Mouse (Mus musculus): Measurements from ENCODE around the gene Zfp248. TPM values are rescaled to one million over a fixed set of nuclear protein-coding genes. Genes with fewer than 3 reads are reported as not detected.

The Zfp248 gene
- 10 to 100 TPM; 13.4 to 13.5 TPM for total RNA-seq (2021)
- long read RNA-seq, experiment 1, partial matches to known transcripts: 4 of 8 reads
- long read RNA-seq, experiment 1, other reads (novel, unspliced or antisense): 2 of 8 reads
- long read RNA-seq, experiment 2, partial matches to known transcripts: 0 of 3 reads
- long read RNA-seq, experiment 2, other reads (novel, unspliced or antisense): 2 of 3 reads

DNA sequence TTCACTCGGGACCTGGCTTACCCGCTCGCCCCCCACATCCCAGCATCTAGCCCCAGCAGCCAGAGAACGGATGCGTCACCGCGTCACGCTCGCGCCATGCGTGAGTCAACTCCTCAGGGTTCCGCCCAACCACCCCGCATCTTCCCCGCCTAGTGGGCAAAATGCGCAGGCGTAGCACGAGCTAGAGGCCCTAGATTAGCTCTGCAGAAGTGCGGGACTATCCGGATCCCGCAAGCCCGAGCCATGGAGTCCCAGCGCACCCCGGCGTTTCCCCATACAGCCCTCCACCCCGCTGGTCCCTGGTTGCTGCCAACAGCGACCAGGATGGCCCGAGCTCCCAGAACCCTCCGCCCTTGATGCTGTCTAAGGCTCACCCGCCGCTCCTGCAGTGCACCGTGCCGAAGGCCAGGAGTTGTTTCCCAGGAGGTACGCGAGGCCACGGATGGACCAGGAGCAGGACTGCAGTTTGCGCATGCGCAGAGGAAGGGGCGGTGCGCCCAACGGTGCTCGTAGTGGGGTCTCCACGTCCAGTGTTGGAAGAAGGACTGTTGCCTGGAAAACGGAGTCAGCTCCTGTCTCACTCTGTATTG, at the start of gene Zfp248:
Zfp248 (minus strand) TSS at position 487 of the 590 bp plus-strand sequence.
- peak; percentile 94 to 95 for DNase-seq (ENCODE audit: low spot score in 2 of 2)
- peak; percentile 80 for TF ChIP-seq CTCF (conservative IDR thresholded peaks at IDR 0.05)
- Histone ChIP-seq H3K4me3 (peak within 1 kb of the TSS; percentile 92), H3K27ac (peak within 1 kb of the TSS; percentile 99)

DNA sequence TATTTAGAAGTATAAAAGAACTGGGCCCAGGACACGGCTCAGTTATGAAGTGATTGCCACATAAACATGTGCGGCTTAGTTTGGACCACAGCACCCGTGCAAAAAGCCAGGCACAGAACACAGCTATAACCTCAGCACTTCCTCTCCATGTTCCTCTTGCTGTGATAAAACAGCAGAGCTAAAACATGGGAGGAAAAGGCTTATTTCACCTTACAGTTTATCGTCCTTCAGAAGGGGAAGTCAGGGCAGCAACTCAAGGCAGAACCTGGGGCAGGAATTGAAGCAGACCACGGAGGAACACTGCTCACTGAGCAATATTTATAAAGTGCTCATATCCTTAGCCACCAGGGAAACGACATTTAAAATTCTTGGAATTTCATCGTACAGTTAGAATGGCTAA, 43.7 kb upstream of the Zfp248 start:
- no peak for DNase-seq (ENCODE audit: low spot score in 2 of 2)
- TF ChIP-seq CTCF (conservative IDR thresholded peaks at IDR 0.05): no peak
- H3K4me3 ChIP-seq: no peak overlapping the region
- no peak overlapping the region for H3K27ac ChIP-seq

DNA sequence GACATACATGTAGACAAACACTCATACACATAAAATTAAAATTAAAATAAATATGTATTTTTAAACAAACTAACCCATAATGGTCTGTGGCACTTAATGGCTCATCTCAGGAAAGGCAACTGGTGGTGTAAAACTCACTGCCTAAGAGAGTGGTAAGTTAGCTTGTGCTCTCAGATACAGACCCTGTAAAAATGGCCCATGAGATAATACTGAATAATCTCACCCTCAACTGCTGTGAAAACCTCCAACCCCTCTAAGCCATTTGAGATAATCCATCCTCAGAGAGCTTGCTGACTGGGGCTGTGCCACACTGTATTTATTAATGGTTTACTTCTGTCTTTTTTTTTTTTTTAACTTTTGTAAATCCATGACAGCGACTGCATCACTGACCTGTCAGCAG, 26.8 kb upstream of the Zfp248 start:
- H3K4me3 ChIP-seq: no peak overlapping the region
- no peak overlapping the region for H3K27ac ChIP-seq
- TF ChIP-seq CTCF (conservative IDR thresholded peaks at IDR 0.05): no peak
- DNase-seq (ENCODE audit: low spot score in 2 of 2): no peak

GRCm38 (mm10) chr6:118478957-118479708, 23.8 kb upstream of the Zfp248 start, which contains the start of gene Zfp9:
Gene Zfp9 (minus strand): TSS chr6:118479320.
- Histone ChIP-seq H3K27ac (peak within 1 kb of the TSS; percentile 96), H3K4me3 (peak within 1 kb of the TSS; percentile 95)
- DNase-seq (ENCODE audit: low spot score in 2 of 2): peak; percentile 79 to 84
- no peak for TF ChIP-seq CTCF (conservative IDR thresholded peaks at IDR 0.05)

- TF ChIP-seq CTCF (conservative IDR thresholded peaks at IDR 0.05): no peak
- DNase-seq (ENCODE audit: low spot score in 2 of 2): no peak
- Histone ChIP-seq H3K27ac (peak overlapping the region; percentile 96), H3K4me3 (peak overlapping the region; percentile 95)
Observed at GRCm38 (mm10) chr6:118477875-118478785, 22.8 kb upstream of the Zfp248 start.

DNA sequence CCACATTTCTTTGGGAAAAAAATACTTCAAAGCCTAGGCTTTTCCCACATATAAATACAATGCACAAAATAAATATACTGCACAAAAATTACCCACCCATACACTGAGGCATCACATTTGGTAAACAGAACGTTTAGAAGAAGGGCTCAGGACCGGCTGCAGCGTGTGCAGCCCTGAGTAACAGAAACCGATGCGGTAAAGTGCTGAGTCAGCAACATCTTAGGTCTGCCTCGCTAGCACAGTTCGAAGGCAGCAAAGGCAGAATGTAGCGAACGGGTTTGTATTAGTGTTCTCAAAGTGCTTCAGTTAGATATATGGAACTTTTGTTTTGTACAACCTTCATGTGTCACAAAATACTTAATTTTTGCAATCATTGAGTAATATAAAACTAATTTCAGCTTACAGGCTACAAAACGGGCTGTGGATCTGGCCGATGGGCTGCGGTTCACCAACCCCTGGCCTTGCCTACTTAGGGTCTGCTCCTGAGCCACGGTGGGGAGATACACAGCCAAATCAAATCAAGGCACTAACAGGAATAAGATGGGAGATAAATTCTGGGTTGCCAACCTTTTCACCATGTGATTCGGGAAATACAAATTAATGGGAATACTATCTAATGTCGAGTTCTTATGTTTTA, 6.9 kb upstream of the Zfp248 start:
- no peak for TF ChIP-seq CTCF (conservative IDR thresholded peaks at IDR 0.05)
- no peak overlapping the region for H3K27ac ChIP-seq
- no peak overlapping the region for H3K4me3 ChIP-seq
- DNase-seq (ENCODE audit: low spot score in 2 of 2): no peak

DNA sequence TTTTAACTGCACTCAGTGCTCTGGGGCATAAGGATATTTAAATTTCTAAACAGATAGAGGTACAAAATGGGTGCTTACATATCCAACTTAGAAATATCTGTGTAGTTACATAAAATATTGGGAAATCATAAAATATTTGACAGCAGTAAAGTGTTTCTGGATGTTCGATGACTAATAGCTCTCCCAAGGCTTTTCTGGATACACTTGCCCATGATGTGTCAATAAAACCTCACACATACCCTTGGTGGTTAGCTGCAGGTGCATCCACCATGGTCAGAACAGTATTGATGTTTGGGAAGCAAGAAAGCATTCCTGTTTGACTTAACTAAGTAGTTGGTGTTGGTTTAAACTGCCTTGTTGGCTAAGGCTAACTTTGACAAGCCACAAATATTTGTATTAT, 2.4 kb upstream of the Zfp248 start:
- no peak for TF ChIP-seq CTCF (conservative IDR thresholded peaks at IDR 0.05)
- Histone ChIP-seq H3K4me3 (no peak overlapping the region), H3K27ac (no peak overlapping the region)
- DNase-seq (ENCODE audit: low spot score in 2 of 2): no peak

GRCm38 (mm10) chr6:118454452-118454851, 876 bp downstream of the Zfp248 start:
- DNase-seq (ENCODE audit: low spot score in 2 of 2): no peak
- Histone ChIP-seq H3K27ac (peak overlapping the region; percentile 99), H3K4me3 (peak overlapping the region; percentile 92)
- no peak for TF ChIP-seq CTCF (conservative IDR thresholded peaks at IDR 0.05)

DNA sequence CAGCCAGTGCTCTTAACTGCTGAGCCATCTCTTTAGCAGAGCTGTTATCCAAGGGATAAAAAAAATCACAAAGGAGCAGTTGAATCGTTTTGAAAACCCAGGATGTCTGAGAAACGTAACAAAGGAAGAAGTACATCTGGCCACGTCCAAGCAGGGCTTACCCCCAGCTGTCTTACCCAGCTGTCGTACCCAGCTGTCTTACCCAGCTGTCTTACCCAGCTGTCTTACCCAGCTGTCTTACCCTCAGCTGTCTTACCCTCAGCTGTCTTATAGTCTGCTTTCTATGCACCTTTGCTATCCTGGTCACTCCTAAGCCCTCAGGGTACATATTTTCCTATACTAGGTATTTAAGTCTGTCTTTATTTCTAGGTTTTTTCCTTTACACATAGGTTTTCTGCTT, 23.8 kb downstream of the Zfp248 start:
- no peak for TF ChIP-seq CTCF (conservative IDR thresholded peaks at IDR 0.05)
- H3K4me3 ChIP-seq: no peak overlapping the region
- no peak for DNase-seq (ENCODE audit: low spot score in 2 of 2)
- H3K27ac ChIP-seq: no peak overlapping the region

- no peak overlapping the region for H3K27ac ChIP-seq
- no peak for TF ChIP-seq CTCF (conservative IDR thresholded peaks at IDR 0.05)
- no peak overlapping the region for H3K4me3 ChIP-seq
- DNase-seq (ENCODE audit: low spot score in 2 of 2): no peak
Observed at GRCm38 (mm10) chr6:118426666-118427065, 28.7 kb downstream of the Zfp248 start.

GRCm38 (mm10) chr6:118419050-118419920, 36.0 kb downstream of the Zfp248 start, which contains the start of gene Bms1:
Gene Bms1 (minus strand): TSS chr6:118419474.
- H3K4me3 ChIP-seq: peak within 1 kb of the TSS; percentile 98
- peak; percentile 95 to 97 for DNase-seq (ENCODE audit: low spot score in 2 of 2)
- H3K27ac ChIP-seq: peak within 1 kb of the TSS; percentile 99
- TF ChIP-seq CTCF (conservative IDR thresholded peaks at IDR 0.05): peak; percentile 95
